Mouse (Mus musculus): ENCODE data around the gene Polr3b. TPM values are rescaled to one million over a fixed set of nuclear protein-coding genes. Genes with fewer than 3 reads are reported as not detected.

Gene Polr3b
- polyA plus RNA-seq, 1 experiment from 2014 or later = 16.9 TPM

DNA sequence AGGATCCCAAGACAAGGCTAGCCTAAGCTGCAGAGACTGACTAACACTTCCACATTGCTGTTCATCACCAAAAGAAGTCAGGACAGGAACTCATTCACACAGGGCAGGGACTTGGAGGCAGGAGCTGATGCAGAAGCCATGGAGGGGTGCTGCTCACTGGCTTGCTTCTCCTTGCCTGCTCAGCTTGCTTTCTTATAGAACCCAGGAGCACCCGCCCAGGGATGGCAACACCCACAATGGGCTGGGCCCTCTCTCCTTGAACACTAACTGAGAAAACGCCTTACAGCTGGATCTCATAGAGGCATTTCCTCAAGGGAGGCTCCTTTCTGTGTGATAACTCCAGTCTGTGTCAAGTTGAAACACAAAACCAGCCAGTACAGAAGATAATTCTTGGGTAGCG, 7.0 kb upstream of the Polr3b start:
- no peak for ATAC-seq (replicated peaks; ENCODE audit: low FRiP score)
- 77% methylated on average over 3 of the region's 3 CpGs for WGBS

DNA sequence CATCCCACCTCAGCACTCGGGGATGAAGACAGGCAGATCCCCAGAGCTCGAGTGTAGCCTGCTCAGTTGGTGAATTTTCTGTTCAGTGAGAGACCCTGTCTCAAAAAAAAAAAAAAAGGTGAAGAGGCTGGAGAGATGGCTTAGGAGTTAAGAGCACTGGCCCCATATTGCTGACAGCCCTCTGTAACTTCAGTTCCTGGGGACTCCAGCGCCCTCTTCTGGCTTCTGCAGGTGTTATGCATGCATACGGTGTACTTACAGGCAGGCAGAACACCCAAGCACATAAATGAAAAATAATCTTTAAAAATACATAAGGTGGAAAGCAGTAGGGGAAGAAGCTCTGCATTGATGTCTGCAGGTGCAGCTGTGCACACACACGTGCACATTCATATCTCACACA, 9.1 kb downstream of the Polr3b start:
- ATAC-seq (replicated peaks; ENCODE audit: low FRiP score) (no peak), DNase-seq (ENCODE audit: low spot score) (peak; percentile 64)
- 68% methylated on average over 5 of the region's 5 CpGs for WGBS
- Histone ChIP-seq H3K36me3 (ENCODE audit: control insufficient read depth, insufficient read depth, low read length) (no peaks in the 10 kb centered on the region), H3K27me3 (ENCODE audit: control insufficient read depth, insufficient read depth, low read length) (no peaks in the 10 kb centered on the region), H3K27ac (ENCODE audit: low read depth, low read length) (no peak overlapping the region), H3K9me3 (ENCODE audit: control insufficient read depth, low read length) (no peaks in the 10 kb centered on the region), H3K4me3 (ENCODE audit: low read depth, low read length) (no peak overlapping the region), H3K4me2 (ENCODE audit: low read depth, low read length, severe bottlenecking) (no peak overlapping the region), H3K9ac (ENCODE audit: low read length) (no peak overlapping the region), H3K4me1 (replicated peaks; ENCODE audit: control insufficient read depth, insufficient read depth, low read length) (no peaks in the 10 kb centered on the region)

More for the DNA sequence above, 7.0 kb upstream of the Polr3b start:
- no peaks in the 10 kb centered on the region for H3K36me3 ChIP-seq (ENCODE audit: control insufficient read depth, insufficient read depth, low read length)
- H3K4me1 ChIP-seq (replicated peaks; ENCODE audit: control insufficient read depth, insufficient read depth, low read length) = no peaks in the 10 kb centered on the region; the same call in 1 of the 2 replicates
- H3K4me2 ChIP-seq (ENCODE audit: low read depth, low read length, severe bottlenecking) = no peak overlapping the region
- no peak overlapping the region for H3K4me3 ChIP-seq (ENCODE audit: low read depth, low read length)
- H3K27ac ChIP-seq (ENCODE audit: low read depth, low read length) = no peak overlapping the region
- no peaks in the 10 kb centered on the region for H3K9me3 ChIP-seq (ENCODE audit: control insufficient read depth, low read length)
- H3K9ac ChIP-seq (ENCODE audit: low read length) = no peak overlapping the region
- no peak for DNase-seq (ENCODE audit: low spot score)
- H3K27me3 ChIP-seq (ENCODE audit: control insufficient read depth, insufficient read depth, low read length) = no peaks in the 10 kb centered on the region

DNA sequence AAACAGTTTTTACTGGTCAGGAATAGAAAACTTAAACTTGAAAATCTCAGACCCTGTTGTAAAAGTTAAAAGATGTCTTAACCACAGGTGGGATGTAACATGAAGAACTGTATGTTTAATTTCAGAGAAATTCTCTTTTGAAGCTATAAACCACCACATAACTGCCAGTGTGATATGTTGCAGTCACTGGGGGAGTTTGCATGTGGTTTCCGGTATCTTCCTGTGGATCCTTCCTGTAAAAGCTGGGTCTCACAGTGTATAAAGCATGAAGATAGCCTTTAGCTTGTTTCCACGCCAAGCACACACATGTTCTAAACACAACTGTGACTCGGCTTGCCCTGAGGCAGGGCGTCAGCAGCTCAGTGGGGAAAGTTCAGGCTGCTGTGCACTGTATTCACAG, 9.9 kb downstream of the Polr3b start:
- Histone ChIP-seq H3K27me3 (ENCODE audit: control insufficient read depth, insufficient read depth, low read length) (no peaks in the 10 kb centered on the region), H3K27ac (ENCODE audit: low read depth, low read length) (no peak overlapping the region), H3K9ac (ENCODE audit: low read length) (no peak overlapping the region), H3K9me3 (ENCODE audit: control insufficient read depth, low read length) (no peaks in the 10 kb centered on the region), H3K4me1 (replicated peaks; ENCODE audit: control insufficient read depth, insufficient read depth, low read length) (no peaks in the 10 kb centered on the region), H3K4me2 (ENCODE audit: low read depth, low read length, severe bottlenecking) (no peak overlapping the region), H3K36me3 (ENCODE audit: control insufficient read depth, insufficient read depth, low read length) (no peaks in the 10 kb centered on the region), H3K4me3 (ENCODE audit: low read depth, low read length) (no peak overlapping the region)
- no peak for DNase-seq (ENCODE audit: low spot score)
- WGBS = 90% methylated on average over 4 of the region's 4 CpGs
- ATAC-seq (replicated peaks; ENCODE audit: low FRiP score) = no peak

DNA sequence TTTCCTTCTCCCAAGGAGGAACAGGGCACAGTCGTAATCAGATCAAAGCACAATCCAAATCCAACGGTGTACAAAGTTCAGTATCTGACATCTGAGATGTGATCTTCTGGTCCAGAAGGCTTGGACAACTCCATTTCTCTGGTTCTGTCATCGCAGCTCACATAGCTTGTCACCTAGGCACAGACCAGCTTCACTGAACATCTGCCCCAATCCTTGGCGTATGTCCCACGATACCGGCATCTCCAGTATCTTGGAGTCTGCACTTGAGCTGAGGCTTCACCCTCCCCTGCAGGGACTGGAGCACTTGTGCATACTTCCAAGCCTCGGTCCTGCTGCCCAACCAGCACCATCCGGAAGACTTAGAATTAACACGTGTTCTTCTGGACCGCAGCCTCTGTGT, 14.6 kb downstream of the Polr3b start:
- no peaks in the 10 kb centered on the region for H3K36me3 ChIP-seq (ENCODE audit: control insufficient read depth, insufficient read depth, low read length)
- H3K4me1 ChIP-seq (replicated peaks; ENCODE audit: control insufficient read depth, insufficient read depth, low read length) = no peaks in the 10 kb centered on the region
- no peak overlapping the region for H3K4me2 ChIP-seq (ENCODE audit: low read depth, low read length, severe bottlenecking)
- H3K9me3 ChIP-seq (ENCODE audit: control insufficient read depth, low read length) = no peaks in the 10 kb centered on the region
- 97% methylated on average over 10 of the region's 10 CpGs for WGBS
- no peaks in the 10 kb centered on the region for H3K27me3 ChIP-seq (ENCODE audit: control insufficient read depth, insufficient read depth, low read length)
- H3K27ac ChIP-seq (ENCODE audit: low read depth, low read length) = no peak overlapping the region
- no peak for ATAC-seq (replicated peaks; ENCODE audit: low FRiP score)
- no peak overlapping the region for H3K9ac ChIP-seq (ENCODE audit: low read length)
- no peak for DNase-seq (ENCODE audit: low spot score)
- H3K4me3 ChIP-seq (ENCODE audit: low read depth, low read length) = no peak overlapping the region

DNA sequence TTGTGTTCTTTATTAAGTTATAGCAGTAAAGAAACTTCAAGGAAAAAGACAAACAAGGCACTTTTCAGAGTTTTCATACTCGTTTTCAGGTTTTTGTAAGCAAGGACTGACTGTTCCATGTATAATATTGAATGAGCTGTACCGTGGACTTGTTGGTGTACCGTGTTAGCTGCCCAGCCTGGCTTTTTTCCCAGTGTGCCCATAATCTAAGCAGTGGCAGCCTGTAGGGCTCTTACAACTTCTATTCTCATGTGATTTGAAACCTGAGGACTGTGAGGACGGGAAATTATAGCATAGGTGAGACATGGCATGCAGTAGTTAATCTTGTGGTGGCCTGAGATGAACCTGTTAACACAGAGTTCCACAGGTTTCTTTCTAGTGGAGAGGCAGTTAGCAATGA, 16.3 kb downstream of the Polr3b start:
- H3K9ac ChIP-seq (ENCODE audit: low read length) = no peak overlapping the region
- ATAC-seq (replicated peaks; ENCODE audit: low FRiP score) (no peak), DNase-seq (ENCODE audit: low spot score) (no peak)
- no peaks in the 10 kb centered on the region for H3K36me3 ChIP-seq (ENCODE audit: control insufficient read depth, insufficient read depth, low read length)
- WGBS = 89% methylated on average over 4 of the region's 4 CpGs
- no peaks in the 10 kb centered on the region for H3K27me3 ChIP-seq (ENCODE audit: control insufficient read depth, insufficient read depth, low read length)
- H3K4me3 ChIP-seq (ENCODE audit: low read depth, low read length) = no peak overlapping the region
- H3K9me3 ChIP-seq (ENCODE audit: control insufficient read depth, low read length) = no peaks in the 10 kb centered on the region
- H3K4me1 ChIP-seq (replicated peaks; ENCODE audit: control insufficient read depth, insufficient read depth, low read length) = no peaks in the 10 kb centered on the region
- H3K4me2 ChIP-seq (ENCODE audit: low read depth, low read length, severe bottlenecking) = no peak overlapping the region
- no peak overlapping the region for H3K27ac ChIP-seq (ENCODE audit: low read depth, low read length)

DNA sequence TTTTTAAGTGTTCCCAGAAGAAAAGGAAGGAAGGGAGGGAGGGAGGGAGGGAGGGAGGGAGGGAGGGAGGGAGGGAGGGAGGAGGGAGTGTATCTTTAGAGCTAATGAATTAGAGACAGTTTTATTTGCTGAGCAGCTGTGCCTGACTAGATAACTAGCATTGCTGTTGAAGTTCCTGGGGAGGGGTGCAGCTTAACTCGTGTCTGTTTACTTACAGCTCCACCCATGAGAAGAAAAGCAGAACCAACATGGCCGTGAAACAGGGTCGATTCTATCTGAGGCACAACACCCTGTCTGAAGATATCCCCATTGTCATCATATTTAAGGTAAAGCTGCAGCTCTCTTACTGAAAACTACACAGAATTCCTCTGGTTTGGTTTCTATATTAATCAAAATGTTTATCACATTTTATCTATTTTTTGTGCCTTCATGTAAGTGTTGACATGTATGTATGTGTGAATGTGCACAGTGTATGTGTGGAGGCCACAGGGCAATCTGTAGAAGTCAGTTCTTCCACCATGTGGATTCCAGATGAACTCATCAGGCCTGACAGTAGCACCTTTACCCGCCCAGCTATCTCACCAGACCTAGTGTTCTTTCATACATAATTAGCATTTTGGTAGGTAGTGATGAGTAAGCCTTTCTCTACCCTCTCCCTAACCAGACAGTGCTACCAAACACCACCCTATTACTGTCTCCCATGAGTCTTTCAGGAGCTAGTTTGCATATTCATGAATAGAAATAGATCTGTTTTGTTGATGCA, 17.6 kb downstream of the Polr3b start:
- Histone ChIP-seq H3K4me1 (replicated peaks; ENCODE audit: control insufficient read depth, insufficient read depth, low read length) (no peaks in the 10 kb centered on the region), H3K27me3 (ENCODE audit: control insufficient read depth, insufficient read depth, low read length) (no peaks in the 10 kb centered on the region), H3K4me3 (ENCODE audit: low read depth, low read length) (no peak overlapping the region), H3K27ac (ENCODE audit: low read depth, low read length) (no peak overlapping the region), H3K4me2 (ENCODE audit: low read depth, low read length, severe bottlenecking) (no peak overlapping the region), H3K9ac (ENCODE audit: low read length) (no peak overlapping the region), H3K36me3 (ENCODE audit: control insufficient read depth, insufficient read depth, low read length) (no peaks in the 10 kb centered on the region), H3K9me3 (ENCODE audit: control insufficient read depth, low read length) (no peaks in the 10 kb centered on the region)
- DNase-seq (ENCODE audit: low spot score) = no peak
- ATAC-seq (replicated peaks; ENCODE audit: low FRiP score) = no peak
- 84% methylated on average over 4 of the region's 4 CpGs for WGBS

DNA sequence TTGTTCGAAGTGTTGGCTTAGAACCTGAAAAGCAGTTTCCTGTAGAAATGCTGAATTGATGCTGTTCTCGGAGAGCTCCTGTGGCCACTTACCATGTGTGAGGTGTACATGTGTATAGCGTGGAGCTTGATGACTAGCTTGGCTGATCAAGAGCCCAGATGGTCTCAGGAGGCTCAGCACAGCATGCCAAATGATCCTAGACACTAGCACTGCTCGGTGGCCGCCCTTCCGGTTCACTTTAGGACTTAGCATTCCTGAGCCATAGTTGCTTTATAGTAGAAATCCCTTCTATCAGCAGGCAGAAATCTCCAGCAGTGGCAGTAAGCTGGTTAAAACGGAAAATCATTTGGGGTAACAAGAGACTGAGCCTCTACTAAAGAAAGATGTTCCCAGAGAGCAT, 18.8 kb downstream of the Polr3b start:
- Histone ChIP-seq H3K9ac (ENCODE audit: low read length) (no peak overlapping the region), H3K4me3 (ENCODE audit: low read depth, low read length) (no peak overlapping the region), H3K4me1 (replicated peaks; ENCODE audit: control insufficient read depth, insufficient read depth, low read length) (no peaks in the 10 kb centered on the region), H3K9me3 (ENCODE audit: control insufficient read depth, low read length) (no peaks in the 10 kb centered on the region), H3K36me3 (ENCODE audit: control insufficient read depth, insufficient read depth, low read length) (no peaks in the 10 kb centered on the region), H3K27ac (ENCODE audit: low read depth, low read length) (no peak overlapping the region), H3K27me3 (ENCODE audit: control insufficient read depth, insufficient read depth, low read length) (no peaks in the 10 kb centered on the region), H3K4me2 (ENCODE audit: low read depth, low read length, severe bottlenecking) (no peak overlapping the region)
- 80% methylated on average over 7 of the region's 7 CpGs for WGBS
- no peak for DNase-seq (ENCODE audit: low spot score)
- ATAC-seq (replicated peaks; ENCODE audit: low FRiP score) = no peak

DNA sequence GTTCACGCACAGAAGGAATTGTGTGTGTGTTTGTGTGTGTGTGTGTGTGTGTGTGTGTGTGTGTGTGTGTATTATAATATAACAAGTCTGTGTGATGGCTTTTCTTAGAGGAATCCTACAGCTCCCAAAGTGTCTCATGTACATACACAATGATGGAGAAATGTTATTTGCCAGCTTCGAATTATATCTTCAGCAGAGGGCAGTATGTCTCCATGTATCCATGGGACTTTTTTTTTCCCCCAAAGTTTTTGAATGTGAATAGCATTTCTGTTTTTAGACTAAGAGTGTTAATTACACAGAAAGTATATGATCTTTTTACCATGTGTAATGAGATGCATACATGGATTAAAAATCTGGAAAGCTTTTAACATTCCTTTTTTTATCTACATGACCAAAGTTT, 19.5 kb downstream of the Polr3b start:
- no peaks in the 10 kb centered on the region for H3K9me3 ChIP-seq (ENCODE audit: control insufficient read depth, low read length)
- no peak overlapping the region for H3K27ac ChIP-seq (ENCODE audit: low read depth, low read length)
- 86% methylated on average over 2 of the region's 2 CpGs for WGBS
- no peak overlapping the region for H3K4me3 ChIP-seq (ENCODE audit: low read depth, low read length)
- no peaks in the 10 kb centered on the region for H3K4me1 ChIP-seq (replicated peaks; ENCODE audit: control insufficient read depth, insufficient read depth, low read length)
- ATAC-seq (replicated peaks; ENCODE audit: low FRiP score) (no peak), DNase-seq (ENCODE audit: low spot score) (no peak)
- H3K4me2 ChIP-seq (ENCODE audit: low read depth, low read length, severe bottlenecking) = no peak overlapping the region
- no peaks in the 10 kb centered on the region for H3K36me3 ChIP-seq (ENCODE audit: control insufficient read depth, insufficient read depth, low read length)
- H3K27me3 ChIP-seq (ENCODE audit: control insufficient read depth, insufficient read depth, low read length) = no peaks in the 10 kb centered on the region
- no peak overlapping the region for H3K9ac ChIP-seq (ENCODE audit: low read length)

DNA sequence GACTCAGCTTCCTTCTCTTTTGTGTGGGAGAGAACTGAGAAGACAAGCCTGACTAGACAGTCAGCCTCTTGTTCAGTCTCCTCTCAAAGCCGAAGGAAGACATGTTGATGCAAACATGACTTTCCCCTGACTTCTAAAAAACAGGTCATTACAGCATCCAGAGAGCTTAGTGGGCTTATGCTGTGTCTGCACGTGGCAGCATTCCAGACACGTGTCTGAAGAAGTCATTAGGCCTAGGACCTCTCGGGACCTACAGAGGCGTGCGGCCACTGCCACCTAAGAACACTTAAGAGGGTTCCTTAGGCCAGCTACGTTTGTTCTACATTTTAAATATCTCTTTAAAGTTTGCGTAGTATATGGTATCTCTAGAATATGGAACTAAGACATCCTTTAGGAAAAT, 23.8 kb downstream of the Polr3b start:
- H3K27ac ChIP-seq (ENCODE audit: low read depth, low read length) = no peak overlapping the region
- H3K4me3 ChIP-seq (ENCODE audit: low read depth, low read length) = no peak overlapping the region
- H3K27me3 ChIP-seq (ENCODE audit: control insufficient read depth, insufficient read depth, low read length) = no peaks in the 10 kb centered on the region
- no peak overlapping the region for H3K4me2 ChIP-seq (ENCODE audit: low read depth, low read length, severe bottlenecking)
- DNase-seq (ENCODE audit: low spot score) = no peak
- H3K9ac ChIP-seq (ENCODE audit: low read length) = no peak overlapping the region
- no peaks in the 10 kb centered on the region for H3K4me1 ChIP-seq (replicated peaks; ENCODE audit: control insufficient read depth, insufficient read depth, low read length)
- 94% methylated on average over 8 of the region's 8 CpGs for WGBS
- no peaks in the 10 kb centered on the region for H3K36me3 ChIP-seq (ENCODE audit: control insufficient read depth, insufficient read depth, low read length)
- no peaks in the 10 kb centered on the region for H3K9me3 ChIP-seq (ENCODE audit: control insufficient read depth, low read length)
- ATAC-seq (replicated peaks; ENCODE audit: low FRiP score) = no peak
